Mouse (Mus musculus) kidney, postnatal 0 days (tissue): ENCODE data around the gene Chp1. TPM values are rescaled to one million over a fixed set of nuclear protein-coding genes. Genes with fewer than 3 reads are reported as not detected.

Experiments
- ATAC-seq: fragments of 200-750 bp; cut with Nextera tagmentation; replicated peaks from 2 replicates; pipeline ENCODE4 v1.8.0; 2017; ENCODE audit warnings: low read depth, moderate number of reproducible peaks, moderate TSS enrichment, moderate library complexity; ENCODE audit not compliant: low FRiP score
- DNase-seq: peaks from one replicate; pipeline ENCODE4 v3.0.0-alpha.2; 2016; ENCODE audit warnings: low spot score
- H3K27ac ChIP-seq: fragments of 300-500 bp; sonication (generic); 2 replicates; pipeline ENCODE4 v1.5.1; 2014; ENCODE audit warnings: mild to moderate bottlenecking
- H3K27me3 ChIP-seq: fragments of 300-500 bp; sonication (generic); 2 replicates; pipeline ENCODE4 v1.6.1; 2014; ENCODE audit warnings: low read length, mixed read lengths; ENCODE audit not compliant: insufficient read depth
- H3K36me3 ChIP-seq: fragments of 300-500 bp; sonication (generic); 2 replicates; pipeline ENCODE4 v1.6.1; 2014; ENCODE audit warnings: low read length, mixed read lengths; ENCODE audit not compliant: insufficient read depth
- H3K4me1 ChIP-seq: fragments of 300-500 bp; sonication (generic); replicated peaks from 2 replicates; pipeline ENCODE4 v1.6.1; 2014; ENCODE audit warnings: antibody characterized with exemption, low read length, mixed read lengths; ENCODE audit not compliant: insufficient read depth
- H3K4me2 ChIP-seq: fragments of 300-500 bp; sonication (generic); 2 replicates; pipeline ENCODE4 v1.6.1; 2014; ENCODE audit warnings: mild to moderate bottlenecking, low read length, moderate library complexity, mixed read lengths
- H3K4me3 ChIP-seq: fragments of 300-500 bp; sonication (generic); replicated peaks from 2 replicates; pipeline ENCODE4 v1.5.1; 2014; ENCODE audit warnings: low read depth, low read length
- H3K9ac ChIP-seq: fragments of 300-500 bp; sonication (generic); 2 replicates; pipeline ENCODE4 v1.6.1; 2014; ENCODE audit warnings: low read depth, low read length
- H3K9me3 ChIP-seq: fragments of 300-500 bp; sonication (generic); replicated peaks from 2 replicates; pipeline ENCODE4 v1.6.1; 2016; ENCODE audit warnings: low read length, inconsistent platforms, mixed read lengths
- CTCF ChIP-seq: IDR thresholded peaks from 2 replicates; pipeline ENCODE4 v1.5.1; 2016; ENCODE audit warnings: antibody characterized with exemption, low read depth, mild to moderate bottlenecking, moderate library complexity
- WGBS: fragments of 180-500 bp; shearing (Covaris S2); extraction: QIAGEN DNeasy Blood & Tissue Kit; methylation state at CpG from one replicate; pipeline ENCODE4 v1.1.7; 2014; 5-methylcytosine and 5-hydroxymethylcytosine counted together
- polyA plus RNA-seq: library from polyadenylated mRNA; unstranded; fragments of >200 nt; fragmentation: Nextera tagmentation; extraction: Ambion mirVana; gene quantifications from 2 replicates; pipeline ENCODE4 v1.2.1, GENCODE M21; 2015

The Chp1 gene
- polyA plus RNA-seq, 1 experiment from 2014 or later, result 68.8 TPM

GRCm38 (mm10) chr2:119512292-119512691 is 35.2 kb upstream of the Chp1 start:
- 85% methylated on average over 3 of the region's 3 CpGs for WGBS
- Histone ChIP-seq H3K4me3 (no peak overlapping the region), H3K4me2 (no peak overlapping the region), H3K27me3 (no peaks in the 10 kb centered on the region), H3K27ac (no peak overlapping the region), H3K36me3 (no peaks in the 10 kb centered on the region), H3K4me1 (no peaks in the 10 kb centered on the region), H3K9me3 (no peaks in the 10 kb centered on the region), H3K9ac (no peak overlapping the region)
- DNase-seq (peak; percentile 8), ATAC-seq (no peak)
- peak; percentile 46 for TF ChIP-seq CTCF

- Histone ChIP-seq H3K4me2 (no peak overlapping the region), H3K36me3 (no peaks in the 10 kb centered on the region), H3K4me1 (no peaks in the 10 kb centered on the region), H3K4me3 (no peak overlapping the region), H3K27ac (no peak overlapping the region), H3K9ac (no peak overlapping the region), H3K9me3 (no peaks in the 10 kb centered on the region), H3K27me3 (no peaks in the 10 kb centered on the region)
- no peak for DNase-seq
- TF ChIP-seq CTCF, result no peak
- WGBS, result 83% methylated on average over 3 of the region's 3 CpGs
- no peak for ATAC-seq
These were observed 33.4 kb upstream of the Chp1 start for GRCm38 (mm10) chr2:119514026-119514522.

- no peak for TF ChIP-seq CTCF
- no peak for ATAC-seq
These were observed 30.7 kb upstream of the Chp1 start for GRCm38 (mm10) chr2:119516811-119517210.

GRCm38 (mm10) chr2:119520550-119520949 is 26.9 kb upstream of the Chp1 start:
- DNase-seq, result peak; percentile 80
- WGBS, result 61% methylated on average over 7 of the region's 7 CpGs
- no peaks in the 10 kb centered on the region for H3K36me3 ChIP-seq
- no peaks in the 10 kb centered on the region for H3K27me3 ChIP-seq
- H3K9me3 ChIP-seq, result no peaks in the 10 kb centered on the region
- H3K4me1 ChIP-seq, result no peaks in the 10 kb centered on the region
- H3K9ac ChIP-seq, result no peak overlapping the region
- peak; percentile 57 for TF ChIP-seq CTCF
- ATAC-seq, result no peak
- H3K27ac ChIP-seq, result no peak overlapping the region
- no peak overlapping the region for H3K4me3 ChIP-seq
- H3K4me2 ChIP-seq, result no peak overlapping the region

More at GRCm38 (mm10) chr2:119516811-119517210, 30.7 kb upstream of the Chp1 start:
- Histone ChIP-seq H3K9me3 (no peaks in the 10 kb centered on the region), H3K4me3 (no peak overlapping the region), H3K4me1 (no peaks in the 10 kb centered on the region), H3K27me3 (no peaks in the 10 kb centered on the region), H3K4me2 (no peak overlapping the region), H3K36me3 (no peaks in the 10 kb centered on the region), H3K9ac (no peak overlapping the region), H3K27ac (no peak overlapping the region)
- no peak for DNase-seq
- 46% methylated on average over 5 of the region's 5 CpGs for WGBS

- H3K36me3 ChIP-seq, result no peaks in the 10 kb centered on the region
- H3K9ac ChIP-seq, result no peak overlapping the region
- no peak overlapping the region for H3K4me2 ChIP-seq
- H3K4me3 ChIP-seq, result no peak overlapping the region
- H3K4me1 ChIP-seq, result no peaks in the 10 kb centered on the region
- no peaks in the 10 kb centered on the region for H3K9me3 ChIP-seq
- ATAC-seq (no peak), DNase-seq (no peak)
- H3K27me3 ChIP-seq, result no peaks in the 10 kb centered on the region
- TF ChIP-seq CTCF, result no peak
- 69% methylated on average over 4 of the region's 4 CpGs for WGBS
- H3K27ac ChIP-seq, result no peak overlapping the region
These were observed 23.7 kb upstream of the Chp1 start for GRCm38 (mm10) chr2:119523836-119524235.

GRCm38 (mm10) chr2:119525422-119525821 is 22.1 kb upstream of the Chp1 start:
- no peaks in the 10 kb centered on the region for H3K36me3 ChIP-seq
- DNase-seq (no peak), ATAC-seq (peak; percentile 61; the same call in 1 of the 2 replicates)
- no peak for TF ChIP-seq CTCF
- H3K27me3 ChIP-seq, result no peaks in the 10 kb centered on the region
- no peak overlapping the region for H3K4me2 ChIP-seq
- 40% methylated on average over 4 of the region's 4 CpGs for WGBS
- no peak overlapping the region for H3K4me3 ChIP-seq
- H3K9me3 ChIP-seq, result no peaks in the 10 kb centered on the region
- no peak overlapping the region for H3K27ac ChIP-seq
- no peak overlapping the region for H3K9ac ChIP-seq
- H3K4me1 ChIP-seq, result no peaks in the 10 kb centered on the region

- H3K4me2 ChIP-seq, result no peak overlapping the region
- 79% methylated on average over 9 of the region's 9 CpGs for WGBS
- no peaks in the 10 kb centered on the region for H3K4me1 ChIP-seq
- H3K9me3 ChIP-seq, result no peaks in the 10 kb centered on the region
- no peak overlapping the region for H3K27ac ChIP-seq
- H3K27me3 ChIP-seq, result no peaks in the 10 kb centered on the region
- TF ChIP-seq CTCF, result no peak
- H3K36me3 ChIP-seq, result no peaks in the 10 kb centered on the region
- H3K9ac ChIP-seq, result no peak overlapping the region
- DNase-seq (no peak), ATAC-seq (no peak)
- H3K4me3 ChIP-seq, result no peak overlapping the region
These were observed 8.7 kb upstream of the Chp1 start for GRCm38 (mm10) chr2:119538802-119539201.
